Mouse (Mus musculus): ENCODE data around the gene Tpmt. TPM values are rescaled to one million over a fixed set of nuclear protein-coding genes. Genes with fewer than 3 reads are reported as not detected.

Tpmt gene
- total RNA-seq, 2 experiments from 2014 or later = 8.4 to 10.1 TPM

DNA sequence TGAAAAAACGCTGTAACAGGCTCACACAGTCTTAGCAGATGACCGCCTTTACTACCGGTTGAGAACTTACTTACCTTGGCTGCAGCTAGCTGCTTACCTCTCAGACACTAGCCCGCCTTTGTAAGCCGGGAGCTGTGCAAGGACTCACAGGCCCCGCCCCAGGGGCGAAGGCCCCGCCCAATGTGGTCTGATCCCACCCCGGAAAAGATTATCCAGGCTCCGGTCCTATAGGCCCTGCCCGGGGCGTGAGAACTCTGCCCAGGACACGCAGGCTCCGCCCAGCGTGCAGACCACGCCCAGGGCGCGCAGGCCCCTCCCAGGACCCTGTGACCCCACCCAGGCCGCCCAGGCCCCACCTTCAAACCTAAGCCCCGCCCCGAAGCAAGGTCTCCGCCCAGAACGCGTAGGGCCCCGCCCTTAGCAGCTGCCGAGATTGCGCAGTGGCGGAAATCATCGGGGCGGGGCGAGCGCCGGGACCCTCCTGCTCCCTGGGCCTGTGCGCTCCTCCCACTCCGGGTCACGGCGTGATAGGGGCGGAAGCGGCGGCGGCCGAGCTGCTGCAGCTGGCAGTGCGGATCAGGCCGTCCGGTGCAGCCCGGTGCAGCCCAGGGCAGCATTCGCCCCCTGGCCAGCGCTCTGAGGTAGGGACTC lies 1.4 kb downstream of the Tpmt start, which contains the start of gene Kdm1b:
Kdm1b (plus strand) TSS at position 470 of the 651 bp plus-strand sequence.
- DNase-seq (ENCODE audit: extremely low spot score in 1 of 2, low spot score in 1 of 2) = peak; percentile 94 to 96

DNA sequence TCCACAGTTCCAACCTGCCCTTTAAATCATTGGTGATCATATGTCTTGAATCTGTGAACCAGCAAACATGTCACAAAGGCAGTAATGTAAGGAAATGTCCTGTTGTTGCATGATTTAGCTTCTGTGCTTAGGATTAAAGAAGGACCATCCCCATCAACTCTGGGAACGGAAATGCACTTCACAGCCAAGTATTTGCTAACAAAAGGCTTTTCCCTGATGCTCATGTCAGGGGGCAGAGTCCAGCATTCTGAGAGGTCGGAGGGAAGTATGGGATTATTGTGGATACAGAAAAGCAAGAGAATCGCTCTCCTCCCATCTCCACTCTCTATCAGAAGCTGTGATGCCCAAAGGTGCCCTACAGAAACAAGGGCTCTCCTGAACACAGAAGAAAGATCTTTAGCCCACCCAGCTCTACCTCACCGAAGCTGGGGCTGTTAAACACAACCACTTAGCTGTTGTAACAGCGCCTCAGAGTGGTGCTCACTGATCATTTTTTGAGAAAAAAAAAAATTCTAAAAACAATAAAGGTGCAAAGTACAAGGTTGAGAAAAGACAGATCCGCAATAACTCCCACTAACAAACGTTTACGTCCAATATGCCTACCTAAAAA lies 2.4 kb downstream of the Tpmt start:
- DNase-seq (ENCODE audit: extremely low spot score in 1 of 2, low spot score in 1 of 2) = no peak

DNA sequence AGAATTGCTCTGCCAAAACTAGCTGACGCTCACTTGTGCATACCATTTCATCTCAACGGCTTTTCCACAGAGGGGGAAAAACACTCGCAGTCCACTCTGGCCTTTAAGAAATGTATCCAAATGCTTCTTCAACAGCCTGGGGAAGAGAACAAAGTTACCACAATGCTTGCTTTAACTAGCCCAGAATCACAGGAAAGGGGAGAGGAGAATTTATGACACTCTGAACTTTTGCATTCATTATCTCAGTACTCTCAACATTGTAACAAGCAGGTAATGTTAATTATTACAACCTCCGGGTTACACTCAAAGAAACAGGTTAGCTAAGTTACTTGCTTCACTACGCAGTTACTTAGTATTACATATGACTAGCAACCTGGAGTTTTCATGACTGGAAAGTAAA lies 4.5 kb downstream of the Tpmt start:
- DNase-seq (ENCODE audit: extremely low spot score in 1 of 2, low spot score in 1 of 2) = no peak

DNA sequence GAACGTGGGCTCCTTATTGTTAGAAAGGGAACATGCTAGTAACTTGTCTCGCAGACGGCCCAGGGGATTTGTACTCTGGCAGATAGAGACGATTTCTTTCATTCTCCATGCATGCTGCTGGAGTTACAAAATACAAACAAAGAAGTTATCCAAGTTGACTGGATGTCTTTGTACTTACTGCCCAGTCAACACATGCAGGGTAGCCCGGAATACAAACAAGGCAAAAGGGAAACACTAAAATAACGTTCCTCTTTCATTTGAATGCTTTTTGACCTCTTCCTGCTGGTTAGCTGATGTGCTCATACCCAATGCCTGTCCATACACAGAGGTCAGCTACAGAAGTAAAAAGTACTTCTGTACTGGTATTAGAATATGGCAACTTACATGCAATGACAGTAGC lies 6.6 kb downstream of the Tpmt start:
- no peak for DNase-seq (ENCODE audit: extremely low spot score in 1 of 2, low spot score in 1 of 2)

DNA sequence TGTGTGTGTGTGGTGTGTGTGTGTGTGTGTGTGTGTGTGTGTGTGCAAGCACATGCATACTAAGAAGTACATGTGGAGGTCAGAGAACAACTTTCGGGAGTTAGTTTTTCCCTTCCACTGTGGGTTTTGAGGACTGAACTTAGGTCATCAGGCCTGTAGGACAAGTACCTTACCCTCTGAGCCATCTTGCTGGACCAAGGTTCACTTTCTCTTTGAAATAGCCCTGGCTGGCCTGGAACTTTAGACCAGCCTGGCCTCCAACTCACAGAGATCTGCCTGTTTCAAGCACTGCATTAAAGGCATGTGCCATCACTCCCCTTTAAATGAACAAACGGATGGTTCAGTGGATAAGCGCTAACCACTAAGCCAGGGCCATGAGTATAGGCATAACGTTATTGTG lies 10.9 kb downstream of the Tpmt start:
- DNase-seq (ENCODE audit: extremely low spot score in 1 of 2, low spot score in 1 of 2) = no peak

DNA sequence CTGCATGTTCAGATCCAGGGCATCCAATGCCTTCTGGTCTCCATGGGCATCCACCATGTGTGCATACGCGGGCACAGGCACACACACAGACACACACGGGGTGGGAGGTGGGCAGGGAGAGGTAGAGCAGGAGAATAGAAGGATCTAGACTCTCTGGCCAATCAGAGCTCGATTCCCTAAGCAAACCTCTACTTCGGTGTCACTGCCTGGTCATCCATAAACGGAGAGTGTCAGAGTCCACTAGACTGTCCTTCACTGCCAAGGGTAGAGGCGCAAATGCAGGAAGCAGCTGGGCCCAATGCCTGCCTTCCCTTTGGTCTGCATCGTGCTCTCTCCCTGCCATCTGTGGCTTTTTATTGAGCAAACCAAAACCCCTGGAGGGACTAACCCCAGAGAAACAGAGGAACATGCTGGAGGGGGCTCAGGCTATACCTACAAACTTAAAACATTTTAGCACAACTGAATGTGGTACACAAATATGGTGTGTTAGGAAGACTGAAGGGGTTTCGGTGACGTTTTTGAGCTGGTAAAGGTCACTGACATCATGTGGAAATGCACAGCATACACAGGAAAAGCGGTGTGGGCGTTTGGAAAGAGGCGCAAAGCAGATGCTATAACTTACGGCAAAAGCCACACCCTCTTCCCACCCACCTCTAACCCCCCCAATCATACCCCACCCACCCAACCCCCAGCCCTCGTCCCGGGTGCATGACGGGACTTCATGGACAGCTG lies 14.0 kb downstream of the Tpmt start:
- no peak for DNase-seq (ENCODE audit: extremely low spot score in 1 of 2, low spot score in 1 of 2)

DNA sequence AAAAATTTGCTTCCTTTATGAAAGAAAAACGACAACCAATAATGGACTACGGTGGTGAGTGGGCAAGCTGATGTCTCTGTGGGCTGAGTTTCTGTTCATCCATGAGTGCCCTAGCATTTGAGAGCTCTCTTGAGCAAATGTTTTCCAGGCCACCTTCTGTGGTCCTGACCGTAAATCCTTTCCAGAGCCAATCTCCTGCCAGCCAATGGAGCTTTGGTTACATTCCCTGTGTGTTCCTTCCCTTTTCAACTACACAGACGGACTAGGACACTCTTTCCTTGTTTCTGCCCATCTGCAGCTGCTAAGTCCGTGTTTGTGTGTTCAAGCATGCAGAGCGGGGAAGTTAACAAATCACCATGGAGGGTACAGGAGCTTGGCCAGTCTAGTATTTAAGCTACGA lies 23.7 kb downstream of the Tpmt start:
- no peak for DNase-seq (ENCODE audit: extremely low spot score in 1 of 2, low spot score in 1 of 2)

DNA sequence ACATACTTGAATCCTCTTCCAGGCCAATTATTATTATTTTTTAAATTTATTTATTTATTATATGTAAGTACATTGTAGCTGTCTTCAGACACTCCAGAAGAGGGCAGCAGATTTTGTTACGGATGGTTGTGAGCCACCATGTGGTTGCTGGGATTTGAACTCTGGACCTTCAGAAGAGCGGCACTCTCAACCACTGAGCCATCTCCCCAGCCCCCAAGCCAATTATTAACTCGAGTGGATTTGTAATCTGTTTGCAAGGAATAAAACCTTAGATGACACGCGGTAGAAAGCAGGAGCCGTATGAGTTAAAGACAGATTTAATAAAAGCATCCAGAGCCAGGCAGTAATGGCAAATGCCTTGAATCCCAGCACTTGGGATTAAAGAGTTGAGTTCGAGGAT lies 24.8 kb downstream of the Tpmt start:
- DNase-seq (ENCODE audit: extremely low spot score in 1 of 2, low spot score in 1 of 2) = no peak

DNA sequence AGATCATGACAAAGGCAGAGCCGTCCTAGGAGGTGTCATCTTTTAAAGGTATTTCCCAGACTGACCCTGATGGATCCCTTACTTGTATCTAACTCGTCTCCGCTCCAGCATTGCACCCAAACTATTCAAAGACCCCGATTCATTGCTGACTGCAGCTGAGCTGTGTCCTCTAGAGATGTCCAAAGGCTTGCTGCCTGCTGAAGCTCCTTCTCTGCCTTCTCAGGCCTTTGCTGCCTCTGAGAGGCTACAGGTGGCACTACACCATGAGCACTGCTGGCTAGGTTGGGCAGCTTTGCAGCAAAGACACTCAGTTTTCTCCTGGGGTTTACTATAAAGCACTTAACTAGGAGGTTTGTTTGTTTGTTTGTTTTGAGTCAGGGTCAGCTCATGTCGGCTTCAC lies 27.3 kb downstream of the Tpmt start:
- peak; percentile 27 to 55 for DNase-seq (ENCODE audit: extremely low spot score in 1 of 2, low spot score in 1 of 2)

DNA sequence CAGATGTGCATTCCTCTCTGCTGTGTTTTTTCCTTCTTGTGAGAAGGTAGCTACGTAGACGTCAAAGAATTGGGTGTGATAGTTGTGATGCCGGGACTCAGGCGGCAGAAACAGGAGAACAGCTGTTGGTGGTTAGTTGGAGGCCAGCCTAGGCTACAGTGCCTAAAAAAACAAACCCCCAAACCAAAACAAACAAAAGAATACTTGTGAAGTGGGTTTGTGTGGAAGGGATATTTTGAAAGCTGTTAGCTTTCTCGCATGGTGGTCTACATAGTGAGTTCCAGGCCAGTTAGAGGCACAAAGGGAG lies 29.4 kb downstream of the Tpmt start:
- no peak for DNase-seq (ENCODE audit: extremely low spot score in 1 of 2, low spot score in 1 of 2)

DNA sequence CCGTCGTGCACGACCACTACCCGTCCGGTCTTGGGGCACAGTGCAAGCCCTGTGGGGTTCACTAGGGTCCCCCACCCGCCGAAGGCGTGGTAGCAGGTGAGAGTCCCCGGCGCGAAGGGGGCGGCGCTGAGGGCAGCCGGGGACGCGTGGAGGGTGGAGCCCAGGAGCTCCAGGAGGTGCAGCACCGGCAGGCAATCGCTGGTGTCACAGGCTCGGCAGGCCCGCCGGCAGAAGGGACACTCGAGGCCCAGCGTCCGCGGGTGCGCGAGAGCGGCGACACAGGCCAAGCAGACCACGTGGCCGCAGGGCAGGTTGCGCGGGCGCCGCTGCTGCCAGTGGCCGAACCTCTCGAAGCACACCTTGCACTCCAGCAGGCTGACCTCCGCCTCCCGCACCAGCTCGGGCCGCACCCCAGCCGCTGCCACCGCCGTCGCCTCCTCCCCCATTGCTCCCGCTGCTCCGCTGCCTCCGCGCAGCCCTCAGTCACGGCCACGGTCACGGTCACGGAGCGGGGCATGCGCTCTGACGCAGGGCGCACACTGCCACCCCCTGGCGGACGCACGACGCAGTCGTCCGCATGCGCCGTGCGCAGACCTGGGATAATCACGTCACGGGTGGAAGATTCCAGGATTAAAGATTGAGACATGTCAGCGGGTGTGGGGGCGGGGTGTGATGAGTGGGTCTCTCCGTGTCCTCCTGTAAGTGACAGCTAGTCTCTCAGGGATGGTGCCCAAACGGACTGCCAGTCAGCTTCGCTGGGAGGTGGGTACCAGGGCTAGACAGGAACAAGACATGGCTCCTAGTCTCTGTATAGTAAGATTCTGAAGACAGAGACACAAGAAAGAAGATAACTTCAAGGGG lies 30.0 kb downstream of the Tpmt start, which contains the start of gene Nhlrc1:
Nhlrc1 (minus strand) TSS at position 517 of the 861 bp plus-strand sequence.
- peak; percentile 75 to 83 for DNase-seq (ENCODE audit: extremely low spot score in 1 of 2, low spot score in 1 of 2)

DNA sequence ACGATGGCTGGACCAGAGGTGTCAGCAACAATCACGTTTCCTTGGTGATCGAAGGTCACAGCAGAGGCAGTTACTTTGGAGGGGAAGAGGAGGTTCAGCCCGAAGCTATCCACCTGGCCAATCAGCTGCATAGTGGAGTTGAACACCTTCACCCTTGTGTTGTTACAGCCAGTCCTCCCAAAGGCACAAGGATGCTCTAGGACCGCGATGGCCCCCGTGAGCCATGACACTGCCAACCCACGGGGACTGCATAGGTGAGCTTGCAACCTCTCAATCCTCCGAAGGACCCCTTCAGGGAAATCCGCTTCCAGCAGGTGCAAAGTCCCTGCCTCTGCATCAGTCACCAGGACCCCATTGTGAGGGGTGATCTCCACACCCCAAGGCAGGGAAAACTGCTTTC lies 30.8 kb downstream of the Tpmt start:
- no peak for DNase-seq (ENCODE audit: extremely low spot score in 1 of 2, low spot score in 1 of 2)

DNA sequence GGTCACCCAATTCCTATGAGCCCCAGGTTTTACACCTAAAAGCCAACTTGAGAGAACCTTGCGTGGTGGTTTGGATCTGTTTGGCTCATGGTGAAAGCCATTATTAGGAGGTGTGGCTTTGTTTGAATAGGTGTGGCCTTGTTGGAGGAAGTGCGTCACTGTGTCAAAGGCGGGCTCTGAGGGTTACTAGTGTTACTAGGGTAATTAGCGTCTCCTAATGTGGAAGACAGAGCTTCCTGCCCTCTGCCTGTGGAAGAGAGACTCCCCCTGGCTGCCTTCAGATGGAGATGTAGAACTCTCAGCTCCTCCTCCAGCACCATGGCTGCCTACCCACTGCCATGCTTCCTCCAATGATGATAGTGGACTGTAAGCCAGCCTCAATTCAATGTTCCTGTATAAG lies 42.9 kb downstream of the Tpmt start:
- DNase-seq (ENCODE audit: extremely low spot score in 1 of 2, low spot score in 1 of 2) = no peak

DNA sequence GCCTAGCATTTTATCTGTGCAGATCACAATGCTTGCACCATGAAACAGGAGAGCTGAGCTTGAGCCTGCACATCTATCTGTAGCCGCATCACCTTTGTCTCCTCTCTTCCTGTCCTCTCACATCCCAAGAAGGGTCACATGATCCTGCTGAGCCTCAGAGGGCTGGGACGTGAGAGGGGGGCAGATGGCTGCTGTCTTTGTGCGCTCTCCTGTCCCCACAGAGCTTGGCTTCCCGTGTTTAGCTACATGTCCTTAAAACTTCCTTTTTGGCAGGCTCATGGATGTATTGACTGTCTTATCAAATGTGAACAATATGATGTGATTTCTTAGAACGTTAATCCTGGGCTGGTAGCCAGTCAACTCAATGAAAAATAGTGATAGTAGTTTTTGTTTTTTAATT lies 45.0 kb downstream of the Tpmt start:
- DNase-seq (ENCODE audit: extremely low spot score in 1 of 2, low spot score in 1 of 2) = no peak

DNA sequence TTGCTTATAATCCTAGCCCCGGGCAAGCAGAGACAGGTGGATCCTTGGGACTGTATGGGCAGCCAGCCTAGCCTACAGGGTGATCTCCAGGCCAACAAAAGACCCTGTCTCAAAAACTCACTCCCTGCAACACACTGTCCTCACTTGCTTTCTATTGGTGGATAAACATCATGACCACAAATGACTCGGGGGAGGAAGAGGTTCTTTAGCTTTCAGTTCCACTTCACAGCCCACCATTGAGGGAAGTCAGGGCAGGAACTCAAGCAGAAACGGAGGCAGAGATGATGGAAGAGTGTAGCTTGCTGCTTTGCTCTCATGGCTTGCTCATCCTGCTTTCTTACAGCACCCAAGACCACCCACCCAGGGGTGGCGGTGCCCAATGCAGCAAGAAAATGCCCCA lies 47.2 kb downstream of the Tpmt start:
- DNase-seq (ENCODE audit: extremely low spot score in 1 of 2, low spot score in 1 of 2) = no peak

DNA sequence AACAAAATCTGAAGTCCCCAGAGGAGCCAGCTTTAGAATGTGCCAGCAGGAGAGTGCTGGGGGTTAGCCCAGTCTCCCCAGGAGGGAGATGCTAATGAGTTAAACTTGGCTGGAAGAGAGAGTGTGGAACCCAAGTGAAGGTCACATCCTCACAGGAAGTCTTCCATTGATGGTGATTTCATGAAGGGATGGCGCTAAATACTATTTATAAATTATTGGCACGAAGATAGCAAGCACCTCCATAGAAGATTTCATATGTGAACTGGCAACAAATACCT lies 51.3 kb downstream of the Tpmt start:
- DNase-seq (ENCODE audit: extremely low spot score in 1 of 2, low spot score in 1 of 2) = no peak

DNA sequence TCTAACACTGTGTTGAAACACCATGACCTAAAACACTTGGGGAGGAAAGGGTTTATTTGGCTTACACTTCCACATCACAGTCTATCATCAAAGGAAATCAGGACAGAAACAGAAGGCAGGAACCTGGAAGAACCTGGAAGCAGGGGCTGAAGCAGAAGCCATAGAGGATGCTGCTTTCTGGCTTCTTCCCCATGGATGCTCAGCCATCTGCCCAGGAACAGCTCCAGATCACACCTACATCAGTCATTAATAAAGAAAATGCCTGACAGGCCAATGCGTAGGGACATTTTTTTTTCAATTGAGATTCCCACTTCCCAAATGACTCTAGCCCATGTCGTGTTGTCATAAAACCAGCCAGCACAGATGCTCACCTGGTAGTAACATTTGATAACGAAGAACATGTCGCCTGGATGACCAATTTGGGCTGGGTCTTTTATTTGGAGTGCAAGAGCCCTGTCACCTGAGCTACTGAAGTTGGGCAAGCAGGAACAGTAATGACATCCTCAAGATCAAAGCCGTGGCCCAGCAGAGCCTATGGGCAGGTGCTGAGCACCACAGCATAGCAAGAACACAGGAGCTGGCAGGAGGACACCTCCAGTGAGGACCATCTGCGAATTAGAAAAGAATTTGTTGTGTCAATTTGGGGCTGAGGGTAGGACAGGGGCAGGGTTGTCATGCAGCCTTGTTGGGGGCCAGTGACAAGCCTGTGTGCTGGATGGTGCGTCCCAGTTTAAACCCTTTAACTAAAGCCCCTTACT lies 51.8 kb downstream of the Tpmt start:
- no peak for DNase-seq (ENCODE audit: extremely low spot score in 1 of 2, low spot score in 1 of 2)

DNA sequence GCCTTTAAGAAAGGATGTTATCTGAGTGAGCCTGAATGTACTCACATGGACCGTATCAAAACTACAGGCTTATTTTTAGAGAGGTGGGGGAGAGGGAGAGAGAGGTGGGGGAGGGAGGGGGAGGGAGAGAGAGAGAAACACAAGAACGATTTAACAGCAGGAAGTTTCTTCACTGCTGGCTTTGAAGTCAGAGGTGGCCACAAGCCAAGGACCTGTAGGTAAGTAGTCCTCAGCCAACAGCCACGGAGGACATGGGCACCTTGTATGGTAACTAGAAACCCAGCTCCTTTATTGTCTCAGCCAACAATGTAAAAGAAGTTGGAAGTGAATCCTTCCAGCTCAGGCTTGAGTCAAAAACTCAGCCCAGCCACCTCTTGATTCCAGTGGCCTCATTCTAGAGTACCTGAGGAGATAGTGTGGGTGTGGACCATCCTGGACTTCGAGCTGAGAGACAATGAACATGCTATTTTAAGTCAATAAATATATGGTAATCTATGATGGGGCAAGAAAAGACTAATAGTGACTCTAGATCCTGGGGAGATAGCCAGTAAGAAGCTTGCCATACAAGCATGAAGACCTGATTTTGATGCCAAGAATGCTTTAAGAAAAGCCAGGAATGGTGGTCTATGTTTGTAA lies 54.0 kb downstream of the Tpmt start:
- no peak for DNase-seq (ENCODE audit: extremely low spot score in 1 of 2, low spot score in 1 of 2)

DNA sequence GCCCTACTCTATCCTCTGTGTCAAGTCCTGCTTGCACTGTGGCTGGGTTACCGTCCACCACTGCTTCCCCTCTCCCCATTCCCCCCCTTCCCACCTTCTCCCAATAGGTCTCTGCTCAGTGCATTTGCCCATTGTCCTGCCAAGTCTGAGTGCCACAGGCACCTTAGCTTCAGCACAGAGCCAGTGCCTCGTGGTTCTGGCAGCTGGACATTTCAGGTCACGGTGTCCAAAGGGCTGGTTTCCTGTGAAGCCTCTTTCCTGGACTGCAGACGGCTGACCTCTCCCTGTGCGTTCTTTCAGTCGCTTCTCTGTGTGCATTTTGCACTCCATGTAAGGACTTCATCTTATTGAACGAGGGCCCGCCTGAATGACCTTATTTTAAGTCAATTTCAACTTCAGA lies 56.6 kb downstream of the Tpmt start:
- DNase-seq (ENCODE audit: extremely low spot score in 1 of 2, low spot score in 1 of 2) = no peak

DNA sequence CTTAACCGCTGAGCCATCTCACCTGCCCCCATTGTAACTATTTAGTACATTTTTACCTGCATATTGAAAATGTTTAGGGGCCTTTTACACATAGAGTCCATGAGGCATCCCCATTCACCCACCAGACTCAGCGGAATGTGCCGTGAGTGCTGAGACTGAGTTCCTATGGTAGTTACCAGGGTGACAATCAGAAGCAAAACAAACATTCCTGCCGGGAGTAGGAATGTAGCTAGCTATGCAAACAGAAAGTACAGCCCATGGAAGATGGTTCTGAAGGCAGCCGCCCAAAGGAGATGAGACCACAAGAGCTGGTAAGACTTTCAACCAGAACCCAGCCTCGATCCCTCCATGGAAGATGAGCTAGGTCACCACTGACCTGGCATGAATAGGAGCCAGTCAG lies 58.3 kb downstream of the Tpmt start:
- DNase-seq (ENCODE audit: extremely low spot score in 1 of 2, low spot score in 1 of 2) = no peak

All from layer of hippocampus, postnatal 25 days (tissue).